Mouse (Mus musculus) megakaryocyte, embryonic 14.5 days (primary cell): Measurements from ENCODE around the gene Cerkl.

Source experiments
- FLI1 ChIP-seq: IDR thresholded peaks from 2 replicates; pipeline ENCODE4 v1.6.1; 2012; ENCODE audit warnings: low read length, inconsistent platforms, mixed read lengths
- GATA1 ChIP-seq: IDR thresholded peaks from 3 replicates; pipeline ENCODE4 v1.6.1; 2012; ENCODE audit warnings: mixed read lengths, low read length, inconsistent platforms, borderline replicate concordance

GRCm38 (mm10) chr2:79410903-79411255 lies 45.7 kb downstream of the Cerkl start:
- no peak for TF ChIP-seq GATA1
- TF ChIP-seq FLI1 = no peak
